Mouse (Mus musculus): ENCODE data around the gene Larp4b.

DNA sequence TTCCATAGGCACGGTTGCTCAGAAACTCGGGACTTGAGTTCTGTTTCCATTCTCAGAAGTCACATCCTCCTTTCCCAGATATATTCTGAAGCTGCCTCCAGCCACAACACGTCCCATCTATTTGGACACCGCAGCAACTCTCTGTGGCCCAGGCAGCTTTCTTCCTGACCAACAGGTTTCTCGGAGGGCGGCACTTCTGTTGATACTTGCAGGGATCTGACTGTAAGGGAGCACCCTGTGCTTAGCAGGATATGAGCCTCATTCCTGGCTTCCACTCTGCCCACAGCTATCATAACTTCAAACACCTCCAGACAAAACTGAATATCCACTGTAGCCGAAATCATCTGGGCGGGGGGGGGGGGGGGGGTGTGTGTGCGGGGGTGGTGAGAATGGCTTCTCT lies 22.7 kb upstream of the Larp4b start:
- no peak for TF ChIP-seq POLR2A (IDR thresholded peaks at IDR 0.05; ENCODE audit: control insufficient read depth, low read depth, low read length)
- TF ChIP-seq CTCF (IDR thresholded peaks at IDR 0.05; ENCODE audit: control insufficient read depth, insufficient read depth, insufficient replicate concordance, low read depth, low read length): no peak

Data from testis, adult 2 months (tissue).